Mouse (Mus musculus): ENCODE data around the gene Clcn3.

DNA sequence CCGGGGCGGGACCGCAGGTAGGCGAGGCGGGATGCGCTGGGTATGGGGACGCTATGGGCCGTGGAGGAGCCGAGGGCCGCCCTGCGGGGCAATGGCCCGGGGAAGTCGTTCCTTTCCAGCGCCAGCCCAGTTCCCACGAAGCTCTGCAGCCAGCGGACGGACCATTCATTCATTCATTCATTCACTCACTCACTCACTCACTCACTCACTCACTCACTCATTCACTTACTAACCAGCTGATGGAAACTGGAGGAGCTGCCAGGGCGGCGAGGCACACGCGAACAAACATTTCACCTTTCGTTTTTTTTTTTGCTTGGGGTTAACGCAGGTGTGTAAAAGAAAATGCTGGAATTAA, 92.6 kb downstream of the Clcn3 start:
- TF ChIP-seq GATA1 (IDR thresholded peaks at IDR 0.05; ENCODE audit: borderline replicate concordance, low read length) (no peak), FLI1 (IDR thresholded peaks at IDR 0.05; ENCODE audit: low read length) (no peak)

Measured in megakaryocyte, embryonic 14.5 days (primary cell).